Mouse (Mus musculus) MEL (cell line): ENCODE data around the gene Mob4. TPM values are rescaled to one million over a fixed set of nuclear protein-coding genes. Genes with fewer than 3 reads are reported as not detected.

Source experiments
- DNase-seq: peaks from one replicate; pipeline ENCODE4 v3.0.0; 2011; ENCODE audit warnings: low read depth, low spot score
- H3K27ac ChIP-seq: 2 replicates; pipeline ENCODE4 v1.5.1; 2012; ENCODE audit warnings: low read depth, mild to moderate bottlenecking, control low read depth, low read length, moderate library complexity; ENCODE audit not compliant: control insufficient read depth
- H3K27me3 ChIP-seq, 2 experiments: fragments of 150-350 bp in 1 of 2; sonication (generic) in 1 of 2; 2 replicates each; pipeline ENCODE4 v1.6.1; 2012; ENCODE audit warnings: low read length in 2 of 2, mild to moderate bottlenecking in 2 of 2, improper control_type of control experiment in 1 of 2, moderate library complexity in 1 of 2; ENCODE audit not compliant: insufficient read depth in 2 of 2, control insufficient read depth in 1 of 2
- H3K36me3 ChIP-seq, 2 experiments: 2 replicates each; pipeline ENCODE4 v1.6.1; 2012 to 2014; ENCODE audit warnings: low read length in 2 of 2, improper control_type of control experiment in 1 of 2, inconsistent platforms in 1 of 2, mild to moderate bottlenecking in 1 of 2; ENCODE audit not compliant: insufficient read depth in 2 of 2, control insufficient read depth in 1 of 2
- H3K4me1 ChIP-seq, 2 experiments: fragments of 150-350 bp in 1 of 2; sonication (generic) in 1 of 2; 2 replicates each; pipeline ENCODE4 v1.6.1; 2012; ENCODE audit warnings: low read length in 2 of 2, improper control_type of control experiment in 1 of 2, mild to moderate bottlenecking in 1 of 2; ENCODE audit not compliant: insufficient read depth in 2 of 2, control insufficient read depth in 1 of 2
- H3K4me3 ChIP-seq, 2 experiments: fragments of 150-350 bp in 1 of 2; sonication (generic) in 1 of 2; 2 replicates each; pipeline ENCODE4 v1.5.1; 2012; ENCODE audit warnings: low read depth in 2 of 2, low read length in 2 of 2, mild to moderate bottlenecking in 2 of 2, moderate library complexity in 2 of 2, control low read depth in 1 of 2, improper control_type of control experiment in 1 of 2; ENCODE audit not compliant: control insufficient read depth in 1 of 2, insufficient read depth in 1 of 2
- H3K79me2 ChIP-seq: 2 replicates; pipeline ENCODE4 v1.6.1; 2012; ENCODE audit warnings: mild to moderate bottlenecking, low read length, moderate library complexity; ENCODE audit not compliant: control insufficient read depth, poor library complexity, insufficient read depth
- H3K9ac ChIP-seq: 2 replicates; pipeline ENCODE4 v1.6.1; 2012; ENCODE audit warnings: low read depth, mild to moderate bottlenecking, control low read depth, low read length, moderate library complexity; ENCODE audit not compliant: control insufficient read depth, poor library complexity, severe bottlenecking
- H3K9me3 ChIP-seq: fragments of 150-350 bp; sonication (generic); replicated peaks from 2 replicates; pipeline ENCODE4 v1.6.1; 2012; ENCODE audit warnings: mild to moderate bottlenecking, low read length, improper control_type of control experiment, moderate library complexity; ENCODE audit not compliant: insufficient read depth
- CHD1 ChIP-seq: IDR thresholded peaks from 2 replicates; pipeline ENCODE4 v1.6.1; 2012; ENCODE audit warnings: low read depth, mild to moderate bottlenecking, inconsistent platforms, low read length, improper control_type of control experiment
- CTCF ChIP-seq, 3 experiments: IDR thresholded peaks in 2 of 3; conservative IDR thresholded peaks in 1 of 3; 2 replicates each; pipeline ENCODE4 v1.5.1; 2011 to 2012; ENCODE audit warnings: low read length in 3 of 3, low read depth in 2 of 3, mild to moderate bottlenecking in 2 of 3, improper control_type of control experiment in 1 of 3, inconsistent platforms in 1 of 3, mixed read lengths in 1 of 3, moderate library complexity in 1 of 3; ENCODE audit not compliant: control insufficient read depth in 1 of 3, insufficient read depth in 1 of 3, poor library complexity in 1 of 3, severe bottlenecking in 1 of 3
- E2F4 ChIP-seq: IDR thresholded peaks from 2 replicates; pipeline ENCODE4 v1.6.1; 2011; ENCODE audit warnings: low read depth, low read length, improper control_type of control experiment, borderline replicate concordance
- ETS1 ChIP-seq: IDR thresholded peaks from 2 replicates; pipeline ENCODE4 v1.6.1; 2012; ENCODE audit warnings: low read depth, mild to moderate bottlenecking, inconsistent platforms, low read length, improper control_type of control experiment, moderate library complexity
- HCFC1 ChIP-seq: IDR thresholded peaks from 2 replicates; pipeline ENCODE4 v1.6.1; 2012; ENCODE audit warnings: low read depth, mild to moderate bottlenecking, inconsistent platforms, low read length, improper control_type of control experiment, moderate library complexity
- KAT2A ChIP-seq: conservative IDR thresholded peaks from 2 replicates; pipeline ENCODE4 v1.6.1; 2012; ENCODE audit warnings: low read depth, low read length, improper control_type of control experiment, inconsistent platforms
- MAFK ChIP-seq: IDR thresholded peaks from 2 replicates; pipeline ENCODE4 v1.6.1; 2011; ENCODE audit warnings: low read depth, mild to moderate bottlenecking, low read length, improper control_type of control experiment, borderline replicate concordance
- MAX ChIP-seq: IDR thresholded peaks from 2 replicates; pipeline ENCODE4 v1.6.1; 2011; ENCODE audit warnings: low read length, improper control_type of control experiment
- MEF2A ChIP-seq: IDR thresholded peaks from 2 replicates; pipeline ENCODE4 v1.6.1; 2014; ENCODE audit warnings: low read depth, mild to moderate bottlenecking, inconsistent platforms, low read length, improper control_type of control experiment; ENCODE audit not compliant: poor library complexity, insufficient replicate concordance, severe bottlenecking; ENCODE audit errors: extremely low read depth
- MXI1 ChIP-seq: IDR thresholded peaks from 2 replicates; pipeline ENCODE4 v1.6.1; 2011; ENCODE audit warnings: mild to moderate bottlenecking, low read depth, low read length, improper control_type of control experiment
- NRF1 ChIP-seq: IDR thresholded peaks from 2 replicates; pipeline ENCODE4 v1.6.1; 2014; ENCODE audit warnings: low read depth, mild to moderate bottlenecking, inconsistent platforms, low read length, improper control_type of control experiment, moderate library complexity; ENCODE audit not compliant: poor library complexity, insufficient read depth, severe bottlenecking
- POLR2AphosphoS5 ChIP-seq: IDR thresholded peaks from 2 replicates; pipeline ENCODE4 v1.6.1; 2012; ENCODE audit warnings: low read depth, borderline replicate concordance, mild to moderate bottlenecking, inconsistent platforms, low read length, moderate library complexity, mixed read lengths
- RAD21 ChIP-seq: IDR thresholded peaks from 2 replicates; pipeline ENCODE4 v1.6.1; 2011; ENCODE audit warnings: mild to moderate bottlenecking, low read depth, low read length, improper control_type of control experiment
- SIN3A ChIP-seq: IDR thresholded peaks from 2 replicates; pipeline ENCODE4 v1.6.1; 2012; ENCODE audit warnings: low read length, improper control_type of control experiment, inconsistent platforms
- SMC3 ChIP-seq: IDR thresholded peaks from 2 replicates; pipeline ENCODE4 v1.6.1; 2011; ENCODE audit warnings: low read depth, low read length, improper control_type of control experiment
- TAL1 ChIP-seq: IDR thresholded peaks from 2 replicates; pipeline ENCODE4 v1.6.1; 2012; ENCODE audit warnings: mild to moderate bottlenecking, inconsistent platforms, low read length, moderate library complexity, mixed read lengths
- TBP ChIP-seq: IDR thresholded peaks from 2 replicates; pipeline ENCODE4 v1.8.0; 2011; ENCODE audit warnings: low read depth, low read length, improper control_type of control experiment
- UBTF ChIP-seq: IDR thresholded peaks from 2 replicates; pipeline ENCODE4 v1.6.1; 2012; ENCODE audit warnings: low read depth, mild to moderate bottlenecking, inconsistent platforms, low read length, improper control_type of control experiment, moderate library complexity, borderline replicate concordance; ENCODE audit not compliant: insufficient read depth
- USF2 ChIP-seq, 2 experiments: IDR thresholded peaks; 2 replicates each; pipeline ENCODE4 v1.6.1; 2011 to 2012; ENCODE audit warnings: improper control_type of control experiment in 2 of 2, low read length in 2 of 2, borderline replicate concordance in 1 of 2, inconsistent platforms in 1 of 2, low read depth in 1 of 2, mild to moderate bottlenecking in 1 of 2; ENCODE audit not compliant: insufficient read depth in 1 of 2
- ZC3H11A ChIP-seq: IDR thresholded peaks from 2 replicates; pipeline ENCODE4 v1.6.1; 2012; ENCODE audit warnings: low read depth, mild to moderate bottlenecking, inconsistent platforms, low read length, improper control_type of control experiment
- ZKSCAN1 ChIP-seq: IDR thresholded peaks from 2 replicates; pipeline ENCODE4 v1.6.1; 2012; ENCODE audit warnings: low read depth, mild to moderate bottlenecking, inconsistent platforms, low read length, improper control_type of control experiment, moderate library complexity
- polyA plus RNA-seq, 2 experiments: library from polyadenylated mRNA; stranded (reverse) in 1 of 2; unstranded in 1 of 2; fragments of >175 nt in 1 of 2; fragments of >200 nt in 1 of 2; gene quantifications; 2 replicates each; pipeline versions ENCODE4 v1.2.1 to v1.2.4; 2012; ENCODE audit warnings: low replicate concordance in 2 of 2, low read depth in 1 of 2; ENCODE audit not compliant: insufficient read length in 2 of 2, insufficient read depth in 1 of 2, missing spikeins in 1 of 2
- total RNA-seq: library from RNA; depleted of rRNA; stranded (reverse); fragments of 300-350 nt; gene quantifications from 2 replicates; pipeline ENCODE4 v1.2.3, GENCODE M21; 2012

The Mob4 gene
- total and polyA plus RNA-seq, 3 experiments = 22.0 to 62.1 (median 26.6) TPM

- DNase-seq = no peak
- Histone ChIP-seq H3K4me1 (no peaks in the 10 kb centered on the region), H3K79me2 (no peaks in the 10 kb centered on the region), H3K9ac (no peak overlapping the region), H3K36me3 (no peaks in the 10 kb centered on the region), H3K4me3 (no peak overlapping the region), H3K9me3 (no peaks in the 10 kb centered on the region), H3K27me3 (no peaks in the 10 kb centered on the region), H3K27ac (no peak overlapping the region)
- TF ChIP-seq TAL1 = no peak
- TF ChIP-seq SMC3 = no peak
- TF ChIP-seq ETS1 = no peak
- TF ChIP-seq TBP = no peak
- TF ChIP-seq MEF2A = no peak
- TF ChIP-seq POLR2AphosphoS5 = no peak
- no peak for TF ChIP-seq SIN3A
- TF ChIP-seq CHD1 = no peak
- no peak for TF ChIP-seq MXI1
- TF ChIP-seq KAT2A = no peak
- no peak for TF ChIP-seq UBTF
- TF ChIP-seq MAX = no peak
- TF ChIP-seq NRF1 = no peak
- no peak for TF ChIP-seq ZC3H11A
- TF ChIP-seq E2F4 = no peak
- no peak for TF ChIP-seq MAFK
- no peak for TF ChIP-seq ZKSCAN1
- no peak for TF ChIP-seq USF2 (IDR thresholded peaks at IDR 0.05; ENCODE audit: borderline replicate concordance in 1 of 2, insufficient read depth in 1 of 2, low read depth in 1 of 2, low read length in 2 of 2)
- TF ChIP-seq, all 39 proteins: peak for 0
Observed at GRCm38 (mm10) chr1:55160831-55161638, 30.0 kb downstream of the Mob4 start.

GRCm38 (mm10) chr1:55161895-55162294 lies 30.9 kb downstream of the Mob4 start:
- no peak overlapping the region for H3K27ac ChIP-seq
- H3K36me3 ChIP-seq = no peaks in the 10 kb centered on the region
- no peak overlapping the region for H3K4me3 ChIP-seq
- H3K4me1 ChIP-seq = no peaks in the 10 kb centered on the region
- H3K9me3 ChIP-seq = no peaks in the 10 kb centered on the region
- no peaks in the 10 kb centered on the region for H3K27me3 ChIP-seq
- H3K9ac ChIP-seq = no peak overlapping the region
- TF ChIP-seq CTCF (IDR thresholded peaks at IDR 0.05 in 2 of 3, conservative IDR thresholded peaks at IDR 0.05 in 1 of 3; ENCODE audit: control insufficient read depth in 1 of 3, insufficient read depth in 1 of 3, low read depth in 2 of 3, low read length in 3 of 3, poor library complexity in 1 of 3, severe bottlenecking in 1 of 3) (peak; percentile 68 to 85 (median 72)), RAD21 (peak; percentile 75), SMC3 (peak; percentile 56), HCFC1 (no peak), ZC3H11A (peak; percentile 45; the same call in 1 of the 2 replicates)
- DNase-seq = peak; percentile 53
- no peaks in the 10 kb centered on the region for H3K79me2 ChIP-seq
